Mouse (Mus musculus) kidney, postnatal 10 days (tissue): ENCODE results near the gene Zc3h15.
"Not testable (repeated sequence)": the region's sequence is repeated elsewhere in the genome, so short reads cannot be mapped to it uniquely, and the experiment has no call there.

Experiments
- DNase-seq: peaks from one replicate; pipeline ENCODE4 v3.0.0; 2021; ENCODE audit warnings: mixed read lengths

Gene Zc3h15

DNA sequence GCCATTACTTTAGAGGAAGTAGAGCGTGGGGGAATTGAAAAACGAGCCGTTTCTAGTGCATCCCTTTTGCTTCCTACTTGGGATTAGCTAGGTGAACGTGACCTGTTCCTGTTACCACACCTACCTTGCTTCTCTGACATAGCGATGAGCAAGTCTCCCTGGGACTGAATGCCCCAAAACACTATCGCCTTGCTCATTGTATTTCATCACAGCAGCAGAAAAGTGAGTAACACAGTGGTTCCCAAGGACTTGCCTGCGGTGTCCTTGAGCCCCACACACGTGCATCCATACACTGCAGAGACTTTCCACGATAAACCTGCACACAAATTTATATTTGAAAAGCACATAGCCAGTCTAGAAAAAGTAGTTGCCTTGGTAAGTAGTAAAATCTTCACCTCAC lies 30.7 kb downstream of the Zc3h15 start:
- no peak for DNase-seq

DNA sequence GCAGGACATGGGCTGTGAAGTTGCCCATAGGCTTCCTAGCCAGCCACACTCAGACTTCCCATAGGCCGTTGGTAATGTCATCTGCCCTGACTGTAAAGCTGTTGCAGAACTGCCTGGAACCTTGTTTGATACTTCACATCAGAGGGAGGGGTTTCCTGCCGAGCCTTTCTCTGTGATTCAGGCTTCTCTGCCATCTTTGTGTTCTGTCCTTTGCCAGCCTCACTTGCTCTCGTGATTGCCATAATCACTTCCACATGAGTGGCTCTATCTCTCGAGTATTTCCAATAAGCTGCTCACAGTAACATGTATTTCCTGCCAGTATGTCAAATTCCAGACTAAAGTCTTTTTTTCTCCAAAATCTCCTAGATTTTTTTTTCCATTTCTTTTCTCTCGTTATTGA lies 31.4 kb downstream of the Zc3h15 start:
- no peak for DNase-seq

DNA sequence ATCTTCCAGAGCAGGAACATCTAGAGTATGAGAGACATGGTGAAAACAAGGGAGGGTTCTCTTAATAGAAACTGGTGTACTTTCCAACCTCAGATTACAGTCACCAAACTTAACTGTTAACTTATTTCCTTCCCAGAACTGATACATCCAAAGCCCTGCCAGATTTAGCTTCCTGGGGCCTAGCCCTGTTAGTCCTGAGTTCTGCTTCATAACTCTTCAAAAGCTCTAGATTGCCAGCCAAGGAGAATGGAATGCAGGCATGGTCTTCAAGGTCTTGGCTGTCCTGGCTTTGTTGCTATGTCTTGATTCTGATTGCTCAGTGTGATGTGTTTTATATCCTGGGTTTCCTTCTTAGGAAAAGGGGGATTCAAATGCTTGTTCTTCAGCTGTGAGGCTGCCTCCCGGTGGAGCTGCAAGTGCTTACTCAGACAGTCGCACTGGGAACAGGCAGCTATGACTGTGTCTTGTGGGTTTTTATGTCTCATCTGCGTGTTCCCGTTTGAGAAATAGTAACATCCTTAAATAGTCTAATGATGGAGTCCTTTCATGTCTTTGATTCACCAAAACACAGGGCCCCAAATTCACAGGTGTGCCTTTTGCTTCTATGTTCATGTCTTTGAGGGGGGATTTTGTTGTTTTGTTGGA lies 32.1 kb downstream of the Zc3h15 start:
- DNase-seq: no peak

DNA sequence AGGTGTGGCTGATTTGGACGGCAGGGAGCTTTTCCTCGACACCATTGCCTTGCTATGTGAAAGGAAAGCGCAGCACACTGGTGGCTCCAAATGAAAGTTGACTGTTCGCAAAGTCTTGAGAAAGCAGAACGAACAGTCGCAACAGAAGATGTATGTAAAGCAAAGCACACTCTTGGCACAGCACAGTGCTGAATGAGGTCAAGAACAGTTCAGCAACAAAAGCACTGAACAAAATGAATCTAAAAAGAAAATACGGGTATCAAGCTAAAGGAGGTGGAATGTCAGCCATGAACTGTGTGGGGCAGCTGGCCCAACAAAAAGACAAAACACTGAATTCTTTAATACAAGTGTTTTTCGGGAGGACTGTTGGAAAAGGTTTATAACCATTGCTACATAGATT lies 37.1 kb downstream of the Zc3h15 start:
- DNase-seq: no peak

DNA sequence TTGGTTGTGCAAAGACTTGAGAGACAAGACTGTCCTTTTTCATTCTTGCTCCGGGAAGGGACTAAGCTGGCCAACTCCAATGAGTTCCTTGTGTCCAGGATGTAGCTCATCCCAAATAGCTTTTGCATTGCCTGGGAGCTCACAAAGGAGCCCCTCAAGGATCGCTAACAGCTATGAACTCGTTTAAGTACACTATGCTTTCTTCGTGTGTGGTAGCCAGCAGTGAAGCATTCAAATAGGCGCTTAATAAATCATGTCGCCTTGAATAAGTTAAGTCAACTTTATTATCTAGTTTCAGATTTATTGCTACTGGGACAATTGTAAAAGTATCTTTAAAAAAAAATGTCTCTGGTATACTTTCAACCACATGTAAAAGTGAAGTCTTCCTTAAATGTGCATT lies 37.5 kb downstream of the Zc3h15 start:
- DNase-seq: no peak

DNA sequence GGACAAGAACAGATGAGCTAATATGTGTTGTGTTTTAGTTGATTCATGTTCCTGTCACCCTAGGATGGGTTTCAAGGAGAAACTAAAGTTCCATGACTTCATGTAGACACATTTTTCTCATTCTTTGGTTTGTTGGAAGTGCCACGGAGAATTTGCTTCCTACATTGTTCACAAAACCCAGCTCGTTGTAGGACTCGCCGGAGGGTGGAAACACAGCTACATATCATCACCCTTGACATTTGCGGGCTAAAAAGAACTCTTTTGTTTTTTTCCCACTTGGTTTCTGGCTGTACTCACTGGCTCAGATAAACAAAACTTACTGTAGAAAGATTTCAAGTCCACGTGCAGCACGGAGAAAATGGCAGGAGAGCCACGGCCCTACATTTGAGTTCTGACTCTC lies 38.0 kb downstream of the Zc3h15 start:
- DNase-seq: peak; percentile 18

DNA sequence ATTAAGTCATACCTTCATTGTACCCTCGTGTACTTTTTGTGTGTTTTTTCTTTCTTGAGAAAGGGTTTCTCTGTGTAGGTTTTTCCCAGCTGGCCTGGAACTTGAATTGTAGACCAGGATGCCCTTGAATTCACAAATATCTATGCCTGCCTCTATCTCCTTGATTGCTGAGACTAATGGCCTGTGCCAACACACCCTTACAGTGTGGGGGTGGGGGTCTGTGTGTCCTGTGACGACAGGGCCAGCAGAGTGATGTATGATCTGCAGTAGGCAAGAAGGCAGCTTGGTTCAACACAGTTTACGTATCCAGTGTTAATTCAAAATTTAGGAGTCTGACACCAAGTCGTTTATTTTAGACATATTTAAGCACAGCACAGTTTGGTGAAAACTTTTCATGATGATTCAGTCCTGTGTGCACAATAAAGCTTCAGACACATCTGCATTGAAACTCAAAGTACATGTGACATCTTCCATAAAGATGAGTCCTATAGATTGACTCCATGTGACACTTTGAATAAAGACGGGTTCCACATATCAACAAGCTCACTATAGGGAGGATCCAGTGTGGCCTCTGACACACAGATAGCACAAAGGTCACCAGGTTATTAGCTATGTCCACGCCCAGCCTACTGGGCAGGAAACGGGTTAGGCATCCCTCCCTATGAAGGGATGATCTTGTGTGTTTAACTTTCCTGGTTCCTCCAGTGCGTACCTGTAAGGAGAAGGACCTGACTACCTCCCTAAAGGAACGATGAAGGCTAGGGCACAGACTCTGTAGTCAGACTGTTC lies 39.7 kb downstream of the Zc3h15 start:
- no peak for DNase-seq

DNA sequence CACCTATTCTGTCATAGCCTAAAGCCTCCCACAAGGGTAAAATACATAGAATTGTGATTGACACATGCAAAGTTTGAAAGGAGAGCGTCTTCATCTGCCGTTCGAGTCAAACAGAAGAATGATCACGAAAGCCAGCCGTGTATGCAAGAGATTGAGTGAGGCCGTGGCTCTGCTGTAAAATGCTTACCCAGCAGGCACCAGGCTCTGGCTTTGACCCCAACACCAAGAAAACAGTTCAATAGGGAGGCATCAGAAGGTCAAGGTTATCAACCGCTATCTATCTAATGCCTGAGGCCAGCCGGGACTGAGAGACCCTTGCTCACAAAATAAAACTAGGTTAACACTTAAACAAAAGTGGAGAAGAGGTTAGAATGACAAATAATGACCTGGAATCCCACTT lies 40.5 kb downstream of the Zc3h15 start:
- no peak for DNase-seq

DNA sequence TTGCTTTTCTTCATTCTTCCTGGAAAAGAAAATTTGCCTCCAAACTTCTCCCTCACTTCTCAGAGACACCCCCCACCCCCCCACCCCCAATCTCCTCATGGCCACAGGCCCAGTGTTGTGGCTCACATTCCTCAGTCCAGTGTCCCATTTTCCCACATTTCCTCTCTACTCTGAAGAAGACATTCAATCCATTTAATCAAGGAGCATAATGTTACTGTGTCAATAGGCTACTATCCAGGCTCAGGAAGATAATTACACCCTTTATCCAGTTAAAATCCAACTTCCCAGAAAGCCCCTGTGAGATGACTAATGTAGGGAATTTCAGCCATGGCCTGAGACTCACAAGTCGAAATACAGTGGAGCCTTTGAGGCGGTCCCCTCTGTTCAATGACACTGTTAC lies 46.1 kb downstream of the Zc3h15 start:
- DNase-seq: no peak

DNA sequence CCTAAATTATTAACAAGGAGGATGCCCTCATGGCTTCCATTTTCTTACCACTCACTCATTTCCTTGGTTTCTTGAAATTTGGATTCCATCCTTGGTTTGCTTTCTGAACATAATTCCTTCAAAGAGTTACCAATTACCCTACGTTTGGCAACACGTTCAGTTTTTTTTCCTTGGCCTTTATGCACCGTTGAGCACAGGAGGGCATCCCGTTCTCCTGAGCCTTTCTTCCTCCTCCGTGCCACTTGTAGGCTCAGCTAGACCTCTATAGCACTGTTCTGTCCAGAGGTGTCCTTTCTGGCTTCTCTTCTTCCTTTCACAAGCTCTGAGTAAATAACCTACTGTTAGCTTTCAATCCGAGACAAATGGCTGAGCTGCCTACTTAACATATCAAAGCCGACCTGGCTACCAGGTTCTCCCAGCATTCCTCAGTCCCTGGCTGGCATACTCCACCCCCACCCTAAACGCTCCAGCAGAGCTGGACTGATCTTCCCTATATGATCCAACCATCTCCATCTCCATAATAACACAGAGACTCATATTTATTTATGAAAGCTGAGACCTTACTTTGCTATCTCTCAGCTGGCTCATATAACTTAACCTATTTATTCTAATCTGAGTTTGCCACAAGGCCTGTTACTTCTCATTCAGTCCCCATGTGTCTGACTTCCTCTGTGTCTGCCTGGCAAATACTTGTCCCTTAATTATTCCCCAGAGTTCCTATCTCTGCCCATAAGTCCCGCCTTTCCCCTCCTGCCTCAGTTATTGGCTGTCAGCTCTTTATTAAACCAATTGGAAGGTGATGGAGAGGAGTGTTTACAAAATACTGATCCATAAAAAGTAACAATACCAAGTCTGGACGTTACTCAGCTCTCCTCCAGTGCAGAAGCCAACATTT lies 48.7 kb downstream of the Zc3h15 start:
- peak; percentile 16 for DNase-seq

DNA sequence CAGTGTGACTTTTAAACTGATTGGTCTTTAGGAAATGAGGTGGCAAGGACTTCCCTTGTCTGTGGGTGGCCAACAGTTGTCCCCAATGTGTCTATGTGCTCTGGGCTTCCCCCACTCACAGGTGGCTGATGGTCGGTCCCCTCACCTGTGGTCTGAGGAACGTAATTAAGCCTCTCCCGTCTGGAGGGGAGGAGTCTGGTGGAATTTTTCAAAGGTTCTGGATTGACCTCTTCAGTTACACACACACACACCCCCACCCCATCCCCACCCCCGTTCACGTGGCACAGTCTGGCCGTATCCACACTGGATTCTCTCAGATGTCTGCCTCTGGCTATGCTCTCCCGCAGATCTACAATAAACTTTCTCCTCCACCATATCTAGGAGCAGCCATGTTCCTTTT lies 49.8 kb downstream of the Zc3h15 start:
- no peak for DNase-seq

DNA sequence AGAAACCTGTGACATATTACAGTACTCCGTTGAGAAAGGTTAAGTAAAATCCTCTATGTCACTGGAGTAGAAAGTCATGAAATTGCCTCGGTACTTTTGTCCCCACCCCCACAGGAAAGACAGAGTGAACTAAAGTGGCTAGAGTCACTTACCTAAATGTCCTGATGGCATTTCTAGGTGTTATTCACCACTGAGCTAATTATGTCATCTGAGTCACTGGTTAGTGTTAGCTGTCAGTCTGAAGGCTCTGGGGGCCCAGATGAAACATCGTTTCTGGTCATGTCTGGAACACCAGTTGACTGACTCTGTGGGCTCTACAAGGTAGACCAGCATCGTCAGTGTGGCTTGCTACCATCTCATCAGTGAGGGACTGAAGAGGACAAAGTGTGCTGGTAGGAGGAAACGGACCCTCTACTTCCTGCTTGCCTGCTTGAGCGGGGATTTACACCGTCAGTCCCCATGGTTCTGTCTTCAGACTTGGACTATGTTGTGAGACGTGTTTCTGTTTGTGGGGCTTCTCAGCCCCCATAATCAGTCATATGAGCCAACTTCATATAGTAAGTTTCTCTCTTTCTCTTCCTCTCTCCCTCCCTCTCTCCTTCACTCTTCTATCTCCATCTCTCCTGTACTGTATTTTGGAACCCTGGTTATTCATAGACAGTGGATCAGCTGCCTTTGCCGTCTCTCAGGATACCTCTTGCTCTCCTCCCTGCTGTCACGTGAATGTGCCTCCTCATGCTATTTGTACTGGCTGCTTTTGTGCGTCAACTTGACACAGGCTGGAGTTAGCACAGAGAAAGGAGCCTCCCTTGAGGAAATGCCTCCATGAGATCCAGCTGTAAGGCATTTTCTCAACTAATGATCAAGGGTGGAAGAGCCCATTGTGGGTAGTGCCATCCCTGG lies 51.4 kb downstream of the Zc3h15 start:
- DNase-seq: no peak

DNA sequence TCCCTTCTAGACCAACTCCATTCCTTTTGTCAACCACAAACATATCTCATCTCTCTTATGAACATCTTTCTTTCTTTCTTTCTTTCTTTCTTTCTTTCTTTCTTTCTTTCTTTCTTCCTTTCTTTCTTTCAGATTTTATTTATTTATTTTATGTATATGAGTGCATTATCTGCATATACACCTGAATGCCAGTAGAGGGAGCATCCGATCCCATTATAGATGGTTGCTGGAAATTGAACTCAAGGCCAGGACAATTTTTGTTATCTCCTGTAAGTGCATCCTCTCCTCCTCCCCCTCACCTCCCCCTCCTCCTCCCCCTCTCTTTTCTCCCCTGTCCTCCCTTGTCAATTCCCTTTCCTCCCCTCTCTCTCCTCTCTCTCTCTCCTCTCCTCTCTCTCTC lies 54.2 kb downstream of the Zc3h15 start:
- no peak for DNase-seq

DNA sequence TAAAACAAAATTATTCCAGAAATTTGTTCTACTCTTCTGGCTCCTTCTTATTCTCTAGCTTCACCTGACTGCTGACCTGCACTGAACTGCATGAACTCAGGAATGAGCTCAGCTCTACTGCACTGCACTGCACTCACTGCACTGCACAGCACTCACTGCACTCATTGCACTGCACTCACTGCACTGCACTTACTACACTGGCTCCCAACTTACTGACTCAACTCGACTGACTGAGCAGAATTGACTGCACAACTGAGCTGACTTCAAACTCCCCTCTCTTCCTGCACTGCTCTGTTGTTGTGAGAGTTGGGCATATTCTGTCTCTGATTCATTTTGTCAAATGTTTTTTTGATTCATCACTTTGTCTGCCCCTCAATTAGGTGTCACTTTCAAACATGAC lies 55.1 kb downstream of the Zc3h15 start:
- DNase-seq: no peak

DNA sequence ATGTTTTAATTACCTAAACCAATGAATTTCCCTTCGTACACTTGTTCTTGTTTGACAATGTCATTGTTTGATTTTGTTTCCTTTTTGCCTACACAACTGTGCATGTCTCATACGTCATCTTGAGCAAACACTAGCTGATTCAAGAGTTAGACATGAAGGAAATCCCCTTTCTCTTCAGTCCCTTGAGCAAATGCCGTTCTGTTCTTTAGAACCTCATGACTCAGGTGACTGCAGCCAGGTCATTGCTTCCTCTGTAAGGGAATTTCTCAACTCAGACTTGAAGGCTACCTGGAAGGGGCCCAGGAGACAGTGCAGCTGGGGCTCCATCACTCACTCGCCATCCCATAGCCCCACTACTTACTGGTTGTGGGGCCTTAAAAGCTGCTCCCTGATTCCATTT lies 56.4 kb downstream of the Zc3h15 start:
- DNase-seq: no peak

DNA sequence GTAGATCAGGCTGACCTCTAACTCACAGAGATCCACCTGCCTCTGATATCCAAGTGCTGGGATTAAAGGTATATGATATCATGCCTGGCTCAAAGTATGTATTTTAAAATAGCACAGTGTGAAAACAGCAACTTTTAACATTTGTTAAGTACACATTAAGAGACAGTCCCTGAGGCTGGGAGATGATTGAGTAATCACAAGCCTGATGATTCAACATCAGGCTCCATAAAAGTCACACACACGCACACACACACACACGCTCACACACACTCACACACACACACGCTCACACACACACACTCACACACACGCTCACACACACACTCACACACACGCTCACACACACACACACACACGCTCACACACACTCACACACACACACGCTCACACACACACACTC lies 58.2 kb downstream of the Zc3h15 start:
- DNase-seq: no peak

DNA sequence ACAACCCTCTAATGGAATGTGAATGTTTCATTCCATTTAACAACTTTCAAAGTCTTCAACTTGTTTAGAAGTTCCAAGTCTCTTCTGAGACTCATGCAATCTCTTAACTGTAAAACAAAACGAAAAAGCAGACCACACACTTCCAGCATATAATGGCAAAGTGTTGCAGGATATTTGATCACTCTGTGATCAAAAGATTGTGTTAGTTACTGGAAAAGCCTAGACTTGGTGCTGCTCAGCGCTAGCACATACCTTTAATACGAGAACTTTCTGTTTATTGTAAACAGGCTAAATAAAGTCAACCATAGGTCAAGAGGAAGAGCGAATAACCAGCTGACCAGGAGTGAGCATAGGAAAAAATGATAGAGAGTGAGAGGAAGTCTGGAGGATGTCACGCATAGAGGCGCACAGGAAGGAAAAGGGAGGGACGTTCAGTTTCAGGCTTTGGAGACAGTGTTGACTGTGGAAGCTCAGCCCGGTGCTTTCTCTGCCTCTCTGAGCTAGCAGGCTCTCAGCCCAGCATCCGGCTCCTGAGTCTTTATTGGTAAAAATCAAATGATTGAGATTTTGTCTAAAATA lies 61.4 kb downstream of the Zc3h15 start:
- peak; percentile 39 for DNase-seq

DNA sequence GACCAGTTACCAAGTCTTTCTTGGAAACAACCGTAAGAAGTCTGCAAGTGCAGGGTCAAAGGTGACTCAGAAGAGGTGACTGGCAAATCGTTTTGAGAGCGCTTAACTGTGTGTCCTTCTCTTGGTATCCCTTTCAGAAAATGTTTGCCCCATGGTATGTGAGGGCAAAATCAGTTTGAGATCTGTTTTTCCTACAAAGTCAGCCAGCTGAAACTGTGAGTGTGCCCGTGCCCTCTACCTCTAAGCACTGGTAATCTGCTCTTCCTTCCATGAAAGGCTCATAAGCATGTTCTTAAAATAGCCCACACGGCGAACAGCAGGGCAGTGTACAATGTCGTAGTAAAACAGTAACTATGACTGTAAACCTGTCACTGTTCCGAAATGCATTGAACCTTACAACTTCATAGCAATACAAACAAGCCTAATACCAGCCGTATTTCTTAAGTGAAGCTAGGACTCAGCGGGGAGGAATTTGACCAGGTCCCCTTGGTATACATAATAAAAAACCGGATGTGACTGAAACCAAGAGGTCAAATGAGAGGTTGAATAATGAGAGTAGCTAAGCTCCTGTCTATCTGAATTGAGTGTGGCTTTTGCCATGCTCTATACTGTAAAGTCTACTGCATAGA lies 65.8 kb downstream of the Zc3h15 start:
- DNase-seq: peak; percentile 66

DNA sequence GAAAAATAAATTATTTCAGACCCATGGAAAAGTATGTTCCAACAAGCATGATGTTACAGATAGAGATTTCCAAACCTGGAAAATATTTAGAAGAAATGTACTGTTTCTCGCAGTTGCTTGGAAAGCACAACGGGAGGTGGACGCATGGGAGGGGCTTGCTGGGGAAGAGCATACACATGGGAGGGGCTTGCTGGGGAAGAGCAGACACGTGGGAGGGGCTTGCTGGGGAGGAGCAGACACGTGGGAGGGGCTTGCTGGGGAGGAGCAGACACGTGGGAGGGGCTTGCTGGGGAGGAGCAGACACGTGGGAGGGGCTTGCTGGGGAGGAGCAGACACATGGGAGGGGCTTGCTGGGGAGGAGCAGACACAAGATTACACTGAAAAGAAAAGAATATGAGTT lies 69.0 kb downstream of the Zc3h15 start:
- not testable (repeated sequence) for DNase-seq

DNA sequence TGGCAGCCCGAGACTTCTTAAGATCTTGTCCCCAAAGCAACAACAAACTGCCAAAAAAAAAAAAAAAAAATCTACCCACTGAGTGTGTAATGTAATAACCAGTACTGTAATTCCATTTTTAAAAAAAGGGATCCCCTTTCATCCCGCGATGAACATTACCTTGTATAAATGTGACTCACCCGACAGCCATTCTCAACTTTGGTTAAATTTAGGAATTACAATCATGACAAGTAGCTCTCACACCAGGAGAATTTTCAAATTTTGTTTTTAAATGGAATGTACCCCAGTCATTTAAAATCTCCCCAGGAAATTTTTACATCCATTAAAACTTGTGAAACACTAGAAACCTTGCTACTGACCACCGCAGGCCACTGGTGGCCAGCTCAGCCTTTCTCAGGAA lies 69.7 kb downstream of the Zc3h15 start:
- no peak for DNase-seq
